Mouse (Mus musculus): ENCODE results near the gene Tpst1. TPM values are rescaled to one million over a fixed set of nuclear protein-coding genes. Genes with fewer than 3 reads are reported as not detected.

Gene Tpst1
- polyA plus RNA-seq, 1 experiment from 2014 or later, result 59.0 TPM

DNA sequence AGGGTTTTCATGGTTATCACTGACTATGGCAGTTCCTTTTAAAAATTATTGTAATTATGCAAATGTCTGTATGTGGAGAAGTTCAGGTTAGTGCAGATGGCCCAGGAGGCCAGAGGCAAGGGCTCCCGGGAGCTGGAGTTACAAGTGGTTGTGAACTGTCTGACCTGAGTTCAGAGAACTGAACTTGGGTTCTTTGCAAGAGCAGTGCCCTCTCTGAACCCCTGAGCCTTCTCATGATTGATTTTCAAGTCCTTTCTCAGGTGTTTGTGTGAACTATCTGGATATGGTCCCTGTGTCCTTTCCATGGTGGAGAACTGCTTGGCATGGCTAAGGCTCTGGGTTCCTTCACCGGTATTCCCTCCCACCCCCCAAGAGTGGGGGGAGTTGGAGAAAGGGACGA, 29.4 kb upstream of the Tpst1 start:
- ATAC-seq (ENCODE audit: low read depth), result no peak
- WGBS, result 89% methylated on average over 3 of the region's 3 CpGs
- no peak overlapping the region for H3K9ac ChIP-seq
- H3K4me3 ChIP-seq, result no peak overlapping the region
- peaks cover 4% of the 10 kb centered on the region; the same call in 1 of the 2 replicates for H3K4me1 ChIP-seq (replicated peaks)
- no peak overlapping the region for H3K27ac ChIP-seq (replicated peaks)
- no peak overlapping the region for H3K4me2 ChIP-seq
- peaks cover 90% of the 10 kb centered on the region for H3K36me3 ChIP-seq
- H3K27me3 ChIP-seq, result no peaks in the 10 kb centered on the region
- no peaks in the 10 kb centered on the region for H3K9me3 ChIP-seq

GRCm38 (mm10) chr5:130044201-130044695, 28.9 kb upstream of the Tpst1 start:
- no peak for ATAC-seq (ENCODE audit: low read depth)
- Histone ChIP-seq H3K36me3 (peaks cover 93% of the 10 kb centered on the region), H3K4me1 (replicated peaks) (peaks cover 4% of the 10 kb centered on the region; the same call in 1 of the 2 replicates), H3K27ac (replicated peaks) (no peak overlapping the region), H3K9ac (0 out of 2 replicates have a peak overlapping the region, but pooled peaks have one; percentile 22), H3K27me3 (no peaks in the 10 kb centered on the region), H3K4me2 (no peak overlapping the region), H3K4me3 (no peak overlapping the region), H3K9me3 (no peaks in the 10 kb centered on the region)
- WGBS, result 74% methylated on average over 7 of the region's 7 CpGs

GRCm38 (mm10) chr5:130046100-130046499, 27.0 kb upstream of the Tpst1 start:
- no peak overlapping the region for H3K27ac ChIP-seq (replicated peaks)
- H3K9ac ChIP-seq, result no peak overlapping the region
- H3K4me2 ChIP-seq, result no peak overlapping the region
- whole genome bisulfite sequencing, result 91% methylated on average over 7 of the region's 7 CpGs
- no peaks in the 10 kb centered on the region for H3K27me3 ChIP-seq
- ATAC-seq (ENCODE audit: low read depth), result no peak
- no peaks in the 10 kb centered on the region for H3K9me3 ChIP-seq
- peaks cover 90% of the 10 kb centered on the region for H3K36me3 ChIP-seq
- peaks cover 4% of the 10 kb centered on the region; the same call in 1 of the 2 replicates for H3K4me1 ChIP-seq (replicated peaks)
- H3K4me3 ChIP-seq, result no peak overlapping the region

DNA sequence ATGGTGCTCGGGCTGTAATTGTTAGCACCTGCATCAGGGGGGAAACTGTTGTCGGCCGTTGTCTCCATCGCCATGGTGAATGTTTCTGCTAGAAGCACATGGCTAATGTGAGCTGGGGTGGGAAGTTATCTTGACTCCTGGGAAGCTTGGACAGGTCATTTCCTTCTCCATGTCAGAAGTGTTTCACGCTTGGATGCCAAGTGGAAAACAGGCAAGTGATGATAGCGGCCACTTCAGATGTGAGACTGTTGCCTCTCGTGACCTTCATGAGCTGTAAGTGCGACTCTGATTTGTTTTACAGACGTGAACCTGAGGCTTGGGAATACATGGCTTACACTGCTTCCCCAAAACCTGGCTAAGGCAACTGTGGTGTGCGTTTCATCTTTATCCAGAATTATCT, 26.5 kb upstream of the Tpst1 start:
- H3K4me3 ChIP-seq, result no peak overlapping the region
- no peak overlapping the region for H3K4me2 ChIP-seq
- 89% methylated on average over 10 of the region's 10 CpGs for WGBS
- no peak for ATAC-seq (ENCODE audit: low read depth)
- no peak overlapping the region for H3K27ac ChIP-seq (replicated peaks)
- peaks cover 90% of the 10 kb centered on the region for H3K36me3 ChIP-seq
- H3K9me3 ChIP-seq, result no peaks in the 10 kb centered on the region
- no peaks in the 10 kb centered on the region for H3K27me3 ChIP-seq
- H3K4me1 ChIP-seq (replicated peaks), result peaks cover 4% of the 10 kb centered on the region; the same call in 1 of the 2 replicates
- H3K9ac ChIP-seq, result no peak overlapping the region

GRCm38 (mm10) chr5:130047013-130047412, 26.1 kb upstream of the Tpst1 start:
- Histone ChIP-seq H3K27ac (replicated peaks) (no peak overlapping the region), H3K9ac (no peak overlapping the region), H3K36me3 (peaks cover 89% of the 10 kb centered on the region), H3K27me3 (no peaks in the 10 kb centered on the region), H3K4me3 (no peak overlapping the region), H3K9me3 (no peaks in the 10 kb centered on the region), H3K4me1 (replicated peaks) (peaks cover 4% of the 10 kb centered on the region; the same call in 1 of the 2 replicates), H3K4me2 (no peak overlapping the region)
- WGBS, result 68% methylated on average over 6 of the region's 6 CpGs
- no peak for ATAC-seq (ENCODE audit: low read depth)

GRCm38 (mm10) chr5:130048786-130049520, 24.2 kb upstream of the Tpst1 start:
- Histone ChIP-seq H3K27ac (replicated peaks) (peak overlapping the region; percentile 50; the same call in 1 of the 2 replicates), H3K9ac (no peak overlapping the region), H3K4me2 (no peak overlapping the region), H3K4me3 (no peak overlapping the region), H3K4me1 (replicated peaks) (peaks cover 4% of the 10 kb centered on the region; the same call in 1 of the 2 replicates), H3K27me3 (no peaks in the 10 kb centered on the region), H3K36me3 (peaks cover 85% of the 10 kb centered on the region), H3K9me3 (no peaks in the 10 kb centered on the region)
- ATAC-seq (ENCODE audit: low read depth), result no peak
- WGBS, result 81% methylated on average over 15 of the region's 15 CpGs

DNA sequence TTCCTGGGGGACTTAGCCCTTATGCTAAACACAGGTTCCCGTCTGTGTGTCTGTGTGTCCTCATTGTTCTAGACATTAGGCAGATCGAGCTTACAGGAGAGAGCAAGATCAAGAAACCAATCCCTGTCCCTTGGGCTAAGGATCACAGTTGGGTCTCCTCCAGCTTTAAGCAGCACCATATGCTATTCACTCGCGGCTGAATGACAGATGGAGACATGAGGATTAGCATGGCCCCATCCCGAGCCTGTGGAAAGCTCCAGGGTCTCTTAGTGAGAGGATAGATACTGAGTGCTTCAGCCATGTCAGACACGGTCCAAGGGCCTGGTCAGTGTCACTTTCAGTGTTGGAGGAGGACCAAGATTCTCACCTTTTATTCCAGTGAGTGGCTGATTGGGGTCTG, 22.7 kb upstream of the Tpst1 start:
- Histone ChIP-seq H3K36me3 (peaks cover 75% of the 10 kb centered on the region), H3K9me3 (no peaks in the 10 kb centered on the region), H3K4me3 (no peak overlapping the region), H3K4me1 (replicated peaks) (peaks cover 4% of the 10 kb centered on the region; the same call in 1 of the 2 replicates), H3K27me3 (no peaks in the 10 kb centered on the region), H3K4me2 (no peak overlapping the region), H3K27ac (replicated peaks) (no peak overlapping the region), H3K9ac (no peak overlapping the region)
- 68% methylated on average over 6 of the region's 6 CpGs for WGBS
- no peak for ATAC-seq (ENCODE audit: low read depth)

GRCm38 (mm10) chr5:130051073-130051860, 21.9 kb upstream of the Tpst1 start:
- Histone ChIP-seq H3K36me3 (peaks cover 70% of the 10 kb centered on the region), H3K4me1 (replicated peaks) (peaks cover 4% of the 10 kb centered on the region; the same call in 1 of the 2 replicates), H3K27me3 (no peaks in the 10 kb centered on the region), H3K9me3 (no peaks in the 10 kb centered on the region), H3K27ac (replicated peaks) (no peak overlapping the region), H3K9ac (no peak overlapping the region), H3K4me2 (no peak overlapping the region), H3K4me3 (no peak overlapping the region)
- no peak for ATAC-seq (ENCODE audit: low read depth)
- WGBS, result 89% methylated on average over 15 of the region's 15 CpGs

GRCm38 (mm10) chr5:130052510-130052909, 20.6 kb upstream of the Tpst1 start:
- no peaks in the 10 kb centered on the region for H3K27me3 ChIP-seq
- H3K9me3 ChIP-seq, result no peaks in the 10 kb centered on the region
- WGBS, result 82% methylated on average over 5 of the region's 5 CpGs
- H3K36me3 ChIP-seq, result peaks cover 58% of the 10 kb centered on the region
- H3K4me1 ChIP-seq (replicated peaks), result peaks cover 4% of the 10 kb centered on the region; the same call in 1 of the 2 replicates
- no peak overlapping the region for H3K4me2 ChIP-seq
- H3K9ac ChIP-seq, result no peak overlapping the region
- H3K27ac ChIP-seq (replicated peaks), result no peak overlapping the region
- ATAC-seq (ENCODE audit: low read depth), result no peak
- H3K4me3 ChIP-seq, result no peak overlapping the region

DNA sequence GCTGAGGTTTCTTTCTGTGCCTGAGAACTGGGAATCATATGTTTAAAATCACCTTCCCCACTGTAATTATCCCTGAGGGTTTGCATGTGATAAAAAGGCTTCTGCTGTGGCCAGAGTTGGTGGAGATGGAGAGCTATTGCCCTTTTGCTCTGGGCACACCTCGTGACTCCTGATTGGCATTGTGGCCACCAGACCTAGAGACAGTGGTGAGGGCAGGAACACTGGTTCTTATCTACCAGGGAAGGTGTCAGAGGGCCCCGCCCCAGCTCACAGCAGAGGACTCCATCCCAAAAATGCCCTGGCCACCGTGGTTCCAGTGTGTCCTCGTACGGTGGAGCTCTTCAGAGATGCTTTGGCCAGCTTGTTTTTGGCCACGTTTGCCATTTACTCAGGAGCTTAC, 20.2 kb upstream of the Tpst1 start:
- Histone ChIP-seq H3K9ac (no peak overlapping the region), H3K4me2 (no peak overlapping the region), H3K4me3 (no peak overlapping the region), H3K36me3 (peaks cover 55% of the 10 kb centered on the region), H3K27me3 (no peaks in the 10 kb centered on the region), H3K9me3 (no peaks in the 10 kb centered on the region), H3K4me1 (replicated peaks) (peaks cover 4% of the 10 kb centered on the region; the same call in 1 of the 2 replicates), H3K27ac (replicated peaks) (no peak overlapping the region)
- ATAC-seq (ENCODE audit: low read depth), result no peak
- 93% methylated on average over 6 of the region's 6 CpGs for WGBS

GRCm38 (mm10) chr5:130055688-130056087, 17.4 kb upstream of the Tpst1 start:
- ATAC-seq (ENCODE audit: low read depth), result no peak
- H3K4me3 ChIP-seq, result no peak overlapping the region

GRCm38 (mm10) chr5:130056303-130056702, 16.8 kb upstream of the Tpst1 start:
- no peak overlapping the region for H3K27ac ChIP-seq (replicated peaks)

More at GRCm38 (mm10) chr5:130055688-130056087, 17.4 kb upstream of the Tpst1 start:
- Histone ChIP-seq H3K9ac (no peak overlapping the region), H3K27ac (replicated peaks) (no peak overlapping the region), H3K4me2 (no peak overlapping the region), H3K36me3 (peaks cover 47% of the 10 kb centered on the region), H3K4me1 (replicated peaks) (no peaks in the 10 kb centered on the region), H3K27me3 (no peaks in the 10 kb centered on the region), H3K9me3 (no peaks in the 10 kb centered on the region)
- WGBS, result 93% methylated on average over 4 of the region's 4 CpGs

More at GRCm38 (mm10) chr5:130056303-130056702, 16.8 kb upstream of the Tpst1 start:
- no peak overlapping the region for H3K4me2 ChIP-seq
- H3K36me3 ChIP-seq, result peaks cover 45% of the 10 kb centered on the region
- 96% methylated on average over 2 of the region's 2 CpGs for WGBS
- H3K9ac ChIP-seq, result no peak overlapping the region
- no peaks in the 10 kb centered on the region for H3K9me3 ChIP-seq
- no peak overlapping the region for H3K4me3 ChIP-seq
- no peaks in the 10 kb centered on the region for H3K4me1 ChIP-seq (replicated peaks)
- H3K27me3 ChIP-seq, result no peaks in the 10 kb centered on the region
- no peak for ATAC-seq (ENCODE audit: low read depth)
